Mouse (Mus musculus) retina, adult 2 months (tissue): Measurements from ENCODE around the gene Med13l.

Experiments
- DNase-seq: peaks from one replicate; pipeline ENCODE4 v3.0.0-alpha.2; 2012; ENCODE audit warnings: low read depth, low spot score

The Med13l gene

GRCm38 (mm10) chr5:118560385-118561085 is at the start of gene Med13l:
TSS of gene Med13l (plus strand) at chr5:118560679.
- no peak for DNase-seq

GRCm38 (mm10) chr5:118510969-118511368 is 49.5 kb upstream of the Med13l start:
- no peak for DNase-seq

DNA sequence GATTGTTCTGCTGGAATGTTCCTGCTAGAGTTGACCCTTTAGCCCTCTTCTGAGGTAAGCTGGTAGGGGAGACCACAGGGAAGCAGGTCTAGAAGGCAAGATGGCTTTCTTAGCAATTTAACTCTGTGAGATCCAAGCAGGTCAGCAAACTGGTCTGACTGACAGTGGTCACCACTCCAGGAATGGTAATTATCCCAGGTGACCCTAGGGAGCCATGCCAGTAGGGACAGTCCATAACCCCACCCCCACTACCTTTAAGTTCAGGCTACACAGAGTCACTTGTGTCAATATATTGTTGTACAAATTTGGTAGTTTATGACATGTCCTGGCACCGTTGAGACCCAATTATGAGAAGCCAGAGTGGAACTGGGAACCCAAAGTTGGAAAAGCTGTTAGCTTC is 47.5 kb upstream of the Med13l start:
- no peak for DNase-seq

GRCm38 (mm10) chr5:118513629-118514526 is 46.6 kb upstream of the Med13l start:
- DNase-seq, result no peak

GRCm38 (mm10) chr5:118514527-118514831 is 46.0 kb upstream of the Med13l start:
- no peak for DNase-seq

DNA sequence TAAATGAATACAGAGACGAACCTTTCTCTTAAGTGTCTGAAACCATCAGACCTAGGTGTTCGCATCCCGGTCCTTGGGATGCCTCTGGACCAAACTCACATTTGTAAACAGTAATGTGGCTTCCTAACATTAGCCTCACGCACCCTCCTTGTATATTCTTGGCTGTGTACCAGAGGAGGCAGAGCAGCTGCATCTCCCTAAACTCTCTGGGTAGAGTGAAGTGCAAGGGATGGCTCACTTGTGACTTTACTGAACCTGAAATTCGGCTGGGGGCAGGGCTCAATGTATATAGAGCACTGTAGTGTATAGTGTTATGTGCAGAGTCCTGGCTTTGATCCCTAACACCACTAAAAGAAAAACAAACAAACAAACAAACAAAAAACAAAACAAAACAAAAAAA is 45.6 kb upstream of the Med13l start:
- no peak for DNase-seq

GRCm38 (mm10) chr5:118515280-118515721 is 45.2 kb upstream of the Med13l start:
- no peak for DNase-seq

- DNase-seq, result no peak
These were observed 44.4 kb upstream of the Med13l start for GRCm38 (mm10) chr5:118516066-118516465.

DNA sequence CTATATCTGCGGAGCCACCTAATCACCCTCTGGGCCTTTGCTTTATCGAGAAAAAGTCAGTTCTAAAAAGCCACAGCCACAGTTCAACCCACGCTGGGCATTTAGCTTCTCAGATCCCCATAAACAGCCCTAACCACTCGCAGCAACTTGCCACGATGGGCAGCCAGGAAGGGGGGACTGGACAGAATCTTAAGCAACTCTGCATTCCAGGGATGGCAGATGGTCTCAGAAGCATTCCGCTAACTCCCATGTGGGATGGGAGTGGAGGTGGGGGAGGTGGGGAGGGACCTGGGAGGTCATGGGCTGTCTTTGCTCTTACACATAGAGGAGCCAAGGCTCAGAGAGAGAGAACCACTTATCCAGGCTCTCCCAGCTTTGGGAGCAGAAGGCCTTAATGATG is 44.0 kb upstream of the Med13l start:
- no peak for DNase-seq

- no peak for DNase-seq
These were observed 40.0 kb upstream of the Med13l start for GRCm38 (mm10) chr5:118520457-118520856.

DNA sequence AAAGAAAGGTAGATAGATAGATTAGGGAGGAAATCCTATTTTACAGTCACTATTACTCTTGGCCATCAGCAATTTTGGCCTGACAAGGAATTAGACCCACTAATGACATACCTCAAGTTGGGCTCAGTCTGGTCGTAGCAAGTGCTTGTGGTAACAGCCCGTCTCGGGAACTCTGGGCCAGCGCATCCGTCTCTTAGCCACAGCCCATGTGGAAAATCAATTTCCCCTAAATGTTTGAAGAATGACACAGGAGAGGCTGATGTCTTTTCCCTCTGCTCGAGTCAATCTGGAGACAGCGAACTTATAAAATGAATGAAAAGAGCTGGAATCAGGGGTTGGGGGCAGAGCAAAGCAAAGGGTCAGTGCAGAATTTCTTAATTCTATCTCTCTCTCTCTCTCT is 36.1 kb upstream of the Med13l start:
- no peak for DNase-seq

DNA sequence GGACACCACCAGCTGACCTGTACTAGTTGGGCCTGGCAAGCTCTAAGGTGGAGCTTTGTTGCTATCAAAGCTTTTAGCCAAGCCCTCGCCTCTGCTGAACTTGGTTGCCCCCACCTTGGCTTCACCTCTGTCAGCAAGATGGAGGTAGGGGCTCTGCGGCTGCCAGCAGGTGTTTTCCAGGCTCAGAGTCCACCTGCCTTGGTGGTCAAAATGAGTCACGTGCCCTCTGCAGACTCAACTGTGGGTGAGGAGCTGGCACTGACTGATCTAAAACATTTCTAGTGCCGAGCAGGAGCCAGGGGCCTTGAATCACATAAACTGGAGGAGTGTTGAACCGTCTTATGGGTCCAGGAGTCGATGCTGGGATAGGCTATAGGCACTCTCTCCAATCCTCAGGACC is 34.8 kb upstream of the Med13l start:
- DNase-seq, result no peak

GRCm38 (mm10) chr5:118526504-118526903 is 34.0 kb upstream of the Med13l start:
- DNase-seq, result no peak

DNA sequence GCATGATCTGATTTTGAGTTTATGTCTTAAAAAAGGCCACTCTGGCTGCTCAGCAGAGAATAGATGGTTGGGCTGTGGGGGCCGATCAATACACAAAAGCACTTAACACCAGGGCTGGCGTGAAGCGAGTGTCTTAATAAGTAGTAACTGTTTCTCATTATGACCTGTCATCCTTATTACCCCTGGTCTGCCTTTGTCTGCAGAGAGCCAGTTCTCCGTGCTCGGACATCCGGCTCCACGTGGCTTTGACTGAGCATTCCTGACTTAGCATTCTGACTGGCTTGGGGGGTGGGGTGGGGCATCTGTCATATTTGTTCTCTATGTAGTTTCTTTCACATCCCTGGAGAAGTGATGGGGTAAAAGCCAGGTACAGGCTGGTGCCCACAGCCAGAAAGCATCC is 31.2 kb upstream of the Med13l start:
- no peak for DNase-seq

DNA sequence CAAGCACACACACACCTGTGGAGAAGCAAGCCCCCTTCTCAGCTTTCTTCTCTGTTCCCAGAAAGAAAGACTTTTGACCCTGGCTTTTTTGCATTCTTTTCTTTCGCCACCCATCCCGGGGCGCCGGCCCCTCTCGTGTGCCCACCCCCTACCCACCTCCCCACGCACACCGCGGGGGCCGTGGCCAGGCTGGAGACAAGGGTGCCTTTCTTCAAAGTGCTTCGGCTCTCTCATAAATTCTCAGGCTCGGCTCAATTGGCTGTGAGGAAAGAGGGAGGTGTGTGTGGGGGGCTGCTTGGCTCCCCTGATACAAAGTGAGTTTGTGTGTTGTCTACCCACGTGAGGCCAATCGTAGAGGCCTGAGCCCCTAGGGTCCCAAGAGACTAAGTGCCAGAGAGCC is 28.4 kb upstream of the Med13l start:
- DNase-seq, result no peak

DNA sequence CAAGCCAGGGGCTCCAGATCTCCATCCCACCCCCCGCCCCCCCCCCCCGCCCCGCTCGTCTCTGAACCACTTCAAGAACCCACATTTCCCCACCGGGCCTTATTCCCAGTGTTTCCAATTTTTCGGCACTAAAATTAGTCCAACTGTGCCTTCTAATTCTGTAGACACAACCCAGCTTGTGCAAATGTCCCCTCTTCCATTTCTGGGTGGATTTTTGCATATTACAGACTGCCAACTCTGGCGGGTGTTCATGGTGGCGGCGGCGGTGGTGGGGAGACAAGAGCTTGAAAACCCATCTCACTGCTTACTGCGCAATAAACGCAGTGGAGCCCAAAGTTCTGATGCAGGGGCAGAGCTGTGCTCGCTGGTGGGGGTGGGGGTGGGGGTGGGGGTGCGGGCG is 27.8 kb upstream of the Med13l start:
- no peak for DNase-seq

DNA sequence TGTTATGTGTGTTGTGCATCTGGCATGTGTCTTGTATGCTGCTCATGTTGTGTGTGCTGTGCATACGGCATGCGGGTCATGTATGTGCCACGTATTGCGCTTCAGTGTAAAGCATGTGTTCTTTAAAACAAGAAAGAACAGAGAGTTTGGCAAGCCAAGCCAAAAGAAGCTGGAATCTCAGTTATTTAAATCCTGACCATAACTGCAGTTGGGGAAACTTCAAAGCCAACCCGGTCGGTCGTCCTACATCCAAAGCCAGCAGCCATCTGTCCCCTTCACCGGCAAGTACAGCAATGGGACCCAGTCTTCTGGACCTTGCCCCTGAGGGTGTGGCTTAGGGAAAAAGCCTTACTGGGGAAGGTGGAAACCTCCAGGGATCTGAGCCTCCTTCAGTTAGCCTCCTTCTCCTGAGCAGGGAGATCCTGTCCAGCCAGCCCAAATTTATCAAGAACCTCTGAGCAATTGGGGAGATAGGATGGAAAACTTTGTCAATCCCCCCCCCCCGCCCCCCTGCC is 26.0 kb upstream of the Med13l start:
- no peak for DNase-seq

DNA sequence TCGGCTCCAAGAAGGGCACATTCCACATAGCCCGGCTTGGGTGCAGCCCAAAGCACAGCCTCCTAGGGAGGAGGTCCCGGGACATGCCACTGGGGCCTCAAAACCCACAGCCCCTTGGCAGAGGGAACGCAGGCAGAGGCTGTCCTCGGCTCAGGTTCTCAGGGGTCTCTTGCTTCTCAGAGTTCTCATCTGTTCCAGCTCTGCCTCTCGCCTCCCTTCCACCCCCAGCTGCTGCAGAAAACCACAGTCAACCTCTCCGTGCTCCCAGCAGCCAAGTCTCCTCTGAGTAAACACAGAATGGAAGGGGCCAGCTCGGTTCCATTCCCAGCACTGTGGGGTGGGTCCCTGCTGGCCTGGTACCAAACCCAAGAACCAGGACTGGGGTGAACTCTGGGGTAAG is 25.3 kb upstream of the Med13l start:
- no peak for DNase-seq

GRCm38 (mm10) chr5:118538487-118538886 is 22.0 kb upstream of the Med13l start:
- DNase-seq, result no peak

GRCm38 (mm10) chr5:118543816-118544215 is 16.7 kb upstream of the Med13l start:
- no peak for DNase-seq

- DNase-seq, result no peak
These were observed 10.0 kb upstream of the Med13l start for GRCm38 (mm10) chr5:118550493-118550892.

- DNase-seq, result no peak
These were observed 7.2 kb upstream of the Med13l start for GRCm38 (mm10) chr5:118553290-118553689.

DNA sequence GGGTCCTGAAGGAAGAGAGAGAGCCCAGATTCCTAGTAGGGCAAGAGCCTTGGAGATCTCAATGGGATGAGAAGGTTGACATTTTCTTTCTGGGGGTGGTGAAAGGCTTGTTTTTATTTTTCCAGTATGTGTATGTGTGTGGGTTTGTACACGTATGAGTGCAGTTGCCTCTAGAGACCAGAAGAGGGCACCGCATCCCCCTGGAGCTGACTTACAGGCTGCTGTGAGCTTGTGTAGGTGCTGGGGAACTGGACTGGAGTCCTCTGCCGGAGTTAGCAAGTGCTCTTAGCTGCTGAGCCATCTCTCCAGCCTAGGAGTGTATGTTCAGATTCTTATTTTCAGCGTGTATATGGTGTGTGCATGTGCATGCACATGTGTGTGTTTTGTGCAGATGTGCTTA is 5.2 kb upstream of the Med13l start:
- DNase-seq, result no peak
